Mouse (Mus musculus) heart, embryonic 15.5 days (tissue): ENCODE measurements at regions not wholly inside any gene's neighbourhood (a gene's known extent, or its start where the extent isn't known, plus 50 kb on each side); places are given as distances from the start of the nearest gene placed in this dataset.

Experiments
- ATAC-seq: fragments of 200-750 bp; cut with Nextera tagmentation; replicated peaks from 2 replicates; pipeline ENCODE4 v1.8.0; 2017; ENCODE audit warnings: low read depth, moderate TSS enrichment; ENCODE audit not compliant: insufficient number of reproducible peaks, insufficient read depth, low FRiP score
- H3K27ac ChIP-seq: fragments of 300-500 bp; sonication (generic); 2 replicates; pipeline ENCODE4 v1.5.1; 2015; ENCODE audit warnings: mild to moderate bottlenecking, inconsistent platforms
- H3K27me3 ChIP-seq: fragments of 300-500 bp; sonication (generic); 2 replicates; pipeline ENCODE4 v1.6.1; 2015; ENCODE audit warnings: inconsistent platforms
- H3K36me3 ChIP-seq: fragments of 300-500 bp; sonication (generic); 2 replicates; pipeline ENCODE4 v1.6.1; 2015; ENCODE audit warnings: mild to moderate bottlenecking, inconsistent platforms
- H3K4me1 ChIP-seq: fragments of 300-500 bp; sonication (generic); replicated peaks from 2 replicates; pipeline ENCODE4 v1.6.1; 2015; ENCODE audit warnings: inconsistent platforms
- H3K4me2 ChIP-seq: fragments of 300-500 bp; sonication (generic); 2 replicates; pipeline ENCODE4 v1.6.1; 2015; ENCODE audit warnings: inconsistent platforms, mild to moderate bottlenecking, moderate library complexity
- H3K4me3 ChIP-seq: fragments of 300-500 bp; sonication (generic); 2 replicates; pipeline ENCODE4 v1.5.1; 2015; ENCODE audit warnings: mild to moderate bottlenecking, inconsistent platforms
- H3K9ac ChIP-seq: fragments of 300-500 bp; sonication (generic); 2 replicates; pipeline ENCODE4 v1.6.1; 2015; ENCODE audit warnings: mild to moderate bottlenecking, inconsistent platforms
- H3K9me3 ChIP-seq: fragments of 300-500 bp; sonication (generic); replicated peaks from 2 replicates; pipeline ENCODE4 v1.6.1; 2016; ENCODE audit warnings: inconsistent platforms
- WGBS: fragments of 180-500 bp; shearing (Covaris S2); methylation state at CpG from one replicate; pipeline ENCODE4 v1.1.7; 2015; ENCODE audit warnings: mixed read lengths; 5-methylcytosine and 5-hydroxymethylcytosine counted together

GRCm38 (mm10) chr13:99055609-99056321 is 71.4 kb upstream of the 1700024P04Rik start:
- Histone ChIP-seq H3K36me3 (no peaks in the 10 kb centered on the region), H3K9me3 (no peaks in the 10 kb centered on the region), H3K4me1 (peaks cover 21% of the 10 kb centered on the region), H3K4me3 (no peak overlapping the region), H3K9ac (no peak overlapping the region), H3K27me3 (no peaks in the 10 kb centered on the region), H3K4me2 (peak overlapping the region; percentile 1; the same call in 1 of the 2 replicates), H3K27ac (peak overlapping the region; percentile 5; the same call in 1 of the 2 replicates)
- 17% methylated on average over 11 of the region's 11 CpGs for WGBS
- ATAC-seq, result peak; percentile 63; the same call in 1 of the 2 replicates

GRCm38 (mm10) chr13:99052076-99052475 is 67.7 kb upstream of the 1700024P04Rik start:
- H3K36me3 ChIP-seq, result no peaks in the 10 kb centered on the region
- 76% methylated on average over 1 of the region's 1 CpGs for WGBS
- ATAC-seq, result no peak
- no peak overlapping the region for H3K4me2 ChIP-seq
- no peak overlapping the region for H3K4me3 ChIP-seq
- no peaks in the 10 kb centered on the region for H3K9me3 ChIP-seq
- H3K27me3 ChIP-seq, result no peaks in the 10 kb centered on the region
- no peak overlapping the region for H3K9ac ChIP-seq
- H3K4me1 ChIP-seq, result peaks cover 15% of the 10 kb centered on the region
- H3K27ac ChIP-seq, result no peak overlapping the region

GRCm38 (mm10) chr13:99049699-99050098 is 65.3 kb upstream of the 1700024P04Rik start:
- Histone ChIP-seq H3K4me2 (no peak overlapping the region), H3K36me3 (no peaks in the 10 kb centered on the region), H3K4me3 (no peak overlapping the region), H3K4me1 (no peaks in the 10 kb centered on the region), H3K27ac (no peak overlapping the region), H3K9ac (no peak overlapping the region), H3K9me3 (no peaks in the 10 kb centered on the region), H3K27me3 (no peaks in the 10 kb centered on the region)
- 53% methylated on average over 4 of the region's 4 CpGs for WGBS
- ATAC-seq, result no peak

- Histone ChIP-seq H3K4me3 (no peak overlapping the region), H3K4me1 (no peaks in the 10 kb centered on the region)
- ATAC-seq, result no peak
Measured at GRCm38 (mm10) chr13:99048651-99049100, 64.3 kb upstream of the 1700024P04Rik start.

DNA sequence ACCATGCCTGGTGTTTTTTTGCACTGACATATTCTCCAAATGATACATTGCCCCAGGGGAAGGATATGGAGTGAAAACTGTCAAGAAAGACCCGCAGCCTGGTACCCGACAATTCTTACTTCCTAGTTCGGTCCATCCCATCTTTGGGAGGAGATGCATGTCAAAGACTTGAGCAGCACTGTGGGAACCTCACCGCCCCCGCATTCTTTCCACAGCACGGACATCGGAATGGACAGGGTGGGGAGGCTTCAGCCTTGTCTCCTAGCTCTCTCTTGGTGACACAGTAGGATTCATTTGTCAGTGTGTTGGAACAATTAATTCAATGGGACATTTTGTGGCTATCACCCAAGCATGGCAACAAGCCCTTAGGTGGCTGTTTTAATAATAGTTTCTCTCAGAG is 62.9 kb upstream of the 1700024P04Rik start:
- ATAC-seq, result no peak
- Histone ChIP-seq H3K9ac (no peak overlapping the region), H3K9me3 (no peaks in the 10 kb centered on the region), H3K4me3 (no peak overlapping the region), H3K4me1 (no peaks in the 10 kb centered on the region), H3K27ac (no peak overlapping the region), H3K27me3 (no peaks in the 10 kb centered on the region), H3K4me2 (no peak overlapping the region), H3K36me3 (no peaks in the 10 kb centered on the region)
- WGBS, result 66% methylated on average over 7 of the region's 7 CpGs

More at GRCm38 (mm10) chr13:99048651-99049100, 64.3 kb upstream of the 1700024P04Rik start:
- no peaks in the 10 kb centered on the region for H3K36me3 ChIP-seq
- WGBS, result 77% methylated on average over 5 of the region's 5 CpGs
- H3K27me3 ChIP-seq, result no peaks in the 10 kb centered on the region
- H3K27ac ChIP-seq, result no peak overlapping the region
- H3K9me3 ChIP-seq, result no peaks in the 10 kb centered on the region
- H3K9ac ChIP-seq, result no peak overlapping the region
- no peak overlapping the region for H3K4me2 ChIP-seq

DNA sequence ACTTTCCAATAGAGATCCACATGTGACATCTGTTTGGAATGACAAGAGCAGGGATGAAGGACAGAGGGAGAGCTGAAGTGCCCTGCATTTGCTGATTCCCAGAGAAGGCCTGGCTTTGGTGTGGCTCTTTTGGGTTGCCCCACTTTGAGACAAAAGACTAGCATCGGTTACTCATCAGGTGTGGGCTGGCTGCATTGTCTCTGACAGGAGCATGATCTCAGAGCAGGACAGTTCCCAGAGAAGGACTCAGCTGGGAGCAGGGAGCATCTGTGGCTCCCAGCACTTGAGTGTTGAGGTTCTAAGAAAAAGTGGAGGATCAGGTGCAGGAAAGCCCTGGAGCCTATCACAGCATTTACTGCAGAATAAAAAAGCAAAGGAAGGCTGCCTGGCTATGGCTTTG is 62.4 kb upstream of the 1700024P04Rik start:
- H3K9ac ChIP-seq, result no peak overlapping the region
- no peaks in the 10 kb centered on the region for H3K36me3 ChIP-seq
- H3K27ac ChIP-seq, result no peak overlapping the region
- H3K4me2 ChIP-seq, result no peak overlapping the region
- no peak for ATAC-seq
- H3K27me3 ChIP-seq, result no peaks in the 10 kb centered on the region
- WGBS, result 87% methylated on average over 1 of the region's 1 CpGs
- H3K4me1 ChIP-seq, result no peaks in the 10 kb centered on the region
- H3K9me3 ChIP-seq, result no peaks in the 10 kb centered on the region
- no peak overlapping the region for H3K4me3 ChIP-seq

- no peaks in the 10 kb centered on the region for H3K36me3 ChIP-seq
- ATAC-seq, result no peak
- no peaks in the 10 kb centered on the region for H3K27me3 ChIP-seq
- H3K27ac ChIP-seq, result no peak overlapping the region
- peaks cover 10% of the 10 kb centered on the region; the same call in 1 of the 2 replicates for H3K4me1 ChIP-seq
- H3K9me3 ChIP-seq, result no peaks in the 10 kb centered on the region
- no peak overlapping the region for H3K4me2 ChIP-seq
- WGBS, result 64% methylated on average over 6 of the region's 6 CpGs
- H3K9ac ChIP-seq, result no peak overlapping the region
- H3K4me3 ChIP-seq, result no peak overlapping the region
Measured at GRCm38 (mm10) chr13:99042086-99042485, 57.7 kb upstream of the 1700024P04Rik start.

DNA sequence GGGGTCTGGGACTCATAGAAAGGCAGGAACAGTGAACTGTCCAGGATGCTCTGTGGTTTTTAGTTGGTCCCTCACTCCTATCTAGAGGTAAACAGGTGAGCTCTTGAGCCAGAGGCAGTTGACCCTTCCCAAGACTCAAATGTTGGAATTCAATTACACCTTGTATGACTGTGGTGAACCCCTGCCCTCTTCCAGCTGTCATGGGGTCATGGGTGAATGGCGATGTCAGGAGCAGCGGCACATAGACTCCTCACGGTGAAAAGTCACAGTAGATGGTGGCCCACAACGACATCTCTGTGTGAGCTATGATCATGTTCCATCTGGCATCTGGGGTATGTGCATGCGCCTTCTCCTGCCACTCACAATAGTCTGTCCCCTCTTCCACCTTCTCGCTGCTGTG is 56.9 kb upstream of the 1700024P04Rik start:
- H3K36me3 ChIP-seq, result no peaks in the 10 kb centered on the region
- ATAC-seq, result no peak
- peaks cover 10% of the 10 kb centered on the region; the same call in 1 of the 2 replicates for H3K4me1 ChIP-seq
- H3K9ac ChIP-seq, result no peak overlapping the region
- no peaks in the 10 kb centered on the region for H3K27me3 ChIP-seq
- no peaks in the 10 kb centered on the region for H3K9me3 ChIP-seq
- H3K4me3 ChIP-seq, result no peak overlapping the region
- 93% methylated on average over 6 of the region's 6 CpGs for WGBS
- no peak overlapping the region for H3K4me2 ChIP-seq
- H3K27ac ChIP-seq, result no peak overlapping the region

DNA sequence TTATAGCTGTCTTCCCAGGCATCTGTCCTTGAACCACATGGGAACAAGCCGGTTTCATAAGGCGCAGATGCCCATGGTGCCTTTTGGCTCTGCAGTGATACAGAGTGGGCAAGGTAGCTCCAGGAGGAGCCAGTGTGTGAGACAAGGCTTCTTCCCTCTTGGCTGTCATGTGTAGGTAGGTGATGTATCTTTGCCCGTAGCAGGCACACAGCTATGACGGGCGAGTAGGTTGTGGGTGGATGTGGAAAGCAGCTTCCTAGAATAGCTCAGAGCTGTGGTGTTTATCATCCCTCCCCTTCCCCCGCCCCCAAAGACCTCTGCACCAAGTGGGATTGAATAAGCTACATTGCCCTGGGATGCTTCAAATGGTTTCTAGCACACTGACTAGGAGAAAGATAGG is 56.5 kb upstream of the 1700024P04Rik start:
- Histone ChIP-seq H3K4me1 (peaks cover 10% of the 10 kb centered on the region; the same call in 1 of the 2 replicates), H3K4me3 (no peak overlapping the region), H3K36me3 (no peaks in the 10 kb centered on the region), H3K9me3 (no peaks in the 10 kb centered on the region), H3K27ac (no peak overlapping the region), H3K4me2 (no peak overlapping the region), H3K27me3 (no peaks in the 10 kb centered on the region), H3K9ac (no peak overlapping the region)
- ATAC-seq, result no peak
- WGBS, result 60% methylated on average over 6 of the region's 6 CpGs

GRCm38 (mm10) chr13:99040171-99040570 is 55.8 kb upstream of the 1700024P04Rik start:
- 86% methylated on average over 4 of the region's 4 CpGs for WGBS
- no peak for ATAC-seq

DNA sequence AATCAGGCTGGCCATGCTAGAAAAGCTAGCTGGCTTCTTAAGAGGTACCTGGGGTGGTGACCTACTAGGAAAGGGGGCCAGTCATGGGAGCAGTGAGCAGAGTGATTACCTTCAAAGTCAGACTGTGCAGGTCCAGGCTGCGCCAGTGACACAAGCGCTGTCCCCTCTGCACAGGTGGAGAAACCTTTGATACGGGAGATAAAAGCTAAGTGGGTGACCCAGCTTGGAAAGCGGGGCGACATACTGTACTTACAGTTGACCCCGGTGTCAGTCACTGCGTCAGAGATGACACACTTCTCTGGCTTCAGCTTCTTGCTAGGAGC is 54.7 kb upstream of the 1700024P04Rik start:
- H3K4me2 ChIP-seq, result no peak overlapping the region
- H3K27me3 ChIP-seq, result no peaks in the 10 kb centered on the region
- H3K36me3 ChIP-seq, result no peaks in the 10 kb centered on the region
- ATAC-seq, result no peak
- no peak overlapping the region for H3K4me3 ChIP-seq
- no peak overlapping the region for H3K27ac ChIP-seq
- 81% methylated on average over 7 of the region's 7 CpGs for WGBS
- no peak overlapping the region for H3K9ac ChIP-seq
- no peaks in the 10 kb centered on the region for H3K9me3 ChIP-seq
- H3K4me1 ChIP-seq, result peaks cover 10% of the 10 kb centered on the region; the same call in 1 of the 2 replicates

More at GRCm38 (mm10) chr13:99040171-99040570, 55.8 kb upstream of the 1700024P04Rik start:
- Histone ChIP-seq H3K27me3 (no peaks in the 10 kb centered on the region), H3K36me3 (no peaks in the 10 kb centered on the region), H3K4me3 (no peak overlapping the region), H3K9ac (no peak overlapping the region), H3K4me2 (no peak overlapping the region), H3K9me3 (no peaks in the 10 kb centered on the region), H3K4me1 (peaks cover 10% of the 10 kb centered on the region; the same call in 1 of the 2 replicates), H3K27ac (no peak overlapping the region)
